Mouse (Mus musculus) limb, embryonic 14.5 days (tissue): ENCODE results near the gene Gm44965. TPM values are rescaled to one million over a fixed set of nuclear protein-coding genes. Genes with fewer than 3 reads are reported as not detected.
A peak's percentile ranks its signal among the peaks of the same experiment; 100 is the strongest.

ENCODE experiments used
- ATAC-seq: fragments of 200-750 bp; cut with Nextera tagmentation; 2 replicates; pipeline ENCODE4 v1.8.0; 2017; ENCODE audit warnings: low read depth, moderate number of reproducible peaks, moderate TSS enrichment; ENCODE audit not compliant: low FRiP score
- DNase-seq: peaks from one replicate; pipeline ENCODE4 v3.0.0-alpha.2; 2015; ENCODE audit warnings: low spot score
- H3K27ac ChIP-seq: fragments of 300-500 bp; sonication (generic); replicated peaks from 2 replicates; pipeline ENCODE4 v1.5.1; 2014; ENCODE audit warnings: low read depth, mild to moderate bottlenecking, low read length, moderate library complexity, mixed read lengths
- H3K27me3 ChIP-seq: fragments of 300-500 bp; sonication (generic); 2 replicates; pipeline ENCODE4 v1.6.1; 2014; ENCODE audit warnings: low read length, mixed read lengths; ENCODE audit not compliant: control insufficient read depth, insufficient read depth
- H3K36me3 ChIP-seq: fragments of 300-500 bp; sonication (generic); 2 replicates; pipeline ENCODE4 v1.6.1; 2014; ENCODE audit warnings: mild to moderate bottlenecking, low read length, moderate library complexity, mixed read lengths; ENCODE audit not compliant: control insufficient read depth, insufficient read depth
- H3K4me1 ChIP-seq: fragments of 300-500 bp; sonication (generic); 2 replicates; pipeline ENCODE4 v1.6.1; 2014; ENCODE audit warnings: antibody characterized with exemption, low read length, mixed read lengths; ENCODE audit not compliant: control insufficient read depth, insufficient read depth
- H3K4me2 ChIP-seq: fragments of 300-500 bp; sonication (generic); replicated peaks from 2 replicates; pipeline ENCODE4 v1.6.1; 2014; ENCODE audit warnings: low read depth, mild to moderate bottlenecking, low read length, moderate library complexity; ENCODE audit not compliant: severe bottlenecking
- H3K4me3 ChIP-seq: fragments of 300-500 bp; sonication (generic); replicated peaks from 2 replicates; pipeline ENCODE4 v1.5.1; 2014; ENCODE audit warnings: low read length
- H3K9ac ChIP-seq: fragments of 300-500 bp; sonication (generic); 2 replicates; pipeline ENCODE4 v1.6.1; 2014; ENCODE audit warnings: mild to moderate bottlenecking, low read depth, low read length, moderate library complexity; ENCODE audit not compliant: severe bottlenecking
- H3K9me3 ChIP-seq: fragments of 300-500 bp; sonication (generic); 2 replicates; pipeline ENCODE4 v1.6.1; 2016; ENCODE audit warnings: low read length; ENCODE audit not compliant: control insufficient read depth
- POLR2A ChIP-seq: fragments of 200-500 bp; IDR thresholded peaks from 2 replicates; pipeline ENCODE4 v1.8.0; 2012; ENCODE audit warnings: inconsistent platforms, mild to moderate bottlenecking, moderate library complexity, borderline replicate concordance; ENCODE audit not compliant: insufficient read depth, insufficient read length; ENCODE audit errors: extremely low read depth
- WGBS: fragments of 180-500 bp; shearing (Covaris S2); extraction: QIAGEN DNeasy Blood & Tissue Kit; methylation state at CpG from one replicate; pipeline ENCODE4 v1.1.7; 2014; 5-methylcytosine and 5-hydroxymethylcytosine counted together
- polyA plus RNA-seq, 2 experiments: library from polyadenylated mRNA; depleted of rRNA in 1 of 2; stranded (reverse) in 1 of 2; unstranded in 1 of 2; fragments of >200 nt; fragmentation: Nextera tagmentation in 1 of 2; extraction: Ambion mirVana in 1 of 2; gene quantifications; 2 replicates each; pipeline versions ENCODE4 v1.2.1 to v1.2.3; 2012 to 2014

The Gm44965 gene
- polyA plus RNA-seq, 2 experiments = not detected

GRCm38 (mm10) chr6:48601271-48602079, 7.7 kb downstream of the Gm44965 start, which contains the start of gene Zfp775:
Gene Zfp775, plus strand, starts transcription at chr6:48602063.
- ATAC-seq = peak; percentile 100
- peak; percentile 95 for DNase-seq
- Histone ChIP-seq H3K9me3 (peaks cover 20% of the 10 kb centered on the region), H3K27me3 (no peaks in the 10 kb centered on the region), H3K4me2 (peak within 1 kb of the TSS; percentile 94), H3K4me1 (0 out of 2 replicates have a peak, but pooled peaks cover 7% of the 10 kb centered on the region), H3K27ac (peak within 1 kb of the TSS; percentile 67), H3K9ac (peak within 1 kb of the TSS; percentile 79), H3K4me3 (peak within 1 kb of the TSS; percentile 73), H3K36me3 (peaks cover 38% of the 10 kb centered on the region)
- 0 out of 2 replicates have a peak, but pooled peaks have one; percentile 34 for TF ChIP-seq POLR2A
- WGBS = 7% methylated on average over 42 of the region's 42 CpGs

- H3K27me3 ChIP-seq = no peaks in the 10 kb centered on the region
- DNase-seq (peak; percentile 13), ATAC-seq (peak; percentile 78)
- H3K36me3 ChIP-seq = peaks cover 30% of the 10 kb centered on the region
- WGBS = under 1% methylated on average over 28 of the region's 28 CpGs
- H3K4me3 ChIP-seq = peak overlapping the region; percentile 73
- H3K4me2 ChIP-seq = peak overlapping the region; percentile 94
- peak overlapping the region; percentile 67 for H3K27ac ChIP-seq
- no peak for TF ChIP-seq POLR2A
- H3K4me1 ChIP-seq = 0 out of 2 replicates have a peak, but pooled peaks cover 7% of the 10 kb centered on the region
- peak overlapping the region; percentile 79 for H3K9ac ChIP-seq
- peaks cover 13% of the 10 kb centered on the region for H3K9me3 ChIP-seq
These were observed 8.5 kb downstream of the Gm44965 start for GRCm38 (mm10) chr6:48602080-48602741.

GRCm38 (mm10) chr6:48608124-48608523, 14.4 kb downstream of the Gm44965 start:
- Histone ChIP-seq H3K27me3 (no peaks in the 10 kb centered on the region), H3K9me3 (no peaks in the 10 kb centered on the region), H3K4me1 (no peaks in the 10 kb centered on the region), H3K9ac (no peak overlapping the region), H3K36me3 (peaks cover 1% of the 10 kb centered on the region; the same call in 1 of the 2 replicates), H3K27ac (no peak overlapping the region), H3K4me3 (no peak overlapping the region), H3K4me2 (no peak overlapping the region)
- 51% methylated on average over 2 of the region's 2 CpGs for WGBS
- no peak for TF ChIP-seq POLR2A
- DNase-seq (no peak), ATAC-seq (no peak)

GRCm38 (mm10) chr6:48609512-48609911, 15.8 kb downstream of the Gm44965 start:
- Histone ChIP-seq H3K4me1 (no peaks in the 10 kb centered on the region), H3K4me3 (no peak overlapping the region), H3K36me3 (peaks cover 11% of the 10 kb centered on the region), H3K4me2 (no peak overlapping the region), H3K27me3 (no peaks in the 10 kb centered on the region), H3K9me3 (no peaks in the 10 kb centered on the region), H3K27ac (no peak overlapping the region), H3K9ac (no peak overlapping the region)
- DNase-seq (no peak), ATAC-seq (peak; percentile 37; the same call in 1 of the 2 replicates)
- TF ChIP-seq POLR2A = no peak
- 64% methylated on average over 7 of the region's 7 CpGs for WGBS

- 81% methylated on average over 3 of the region's 3 CpGs for WGBS
- Histone ChIP-seq H3K4me3 (no peak overlapping the region), H3K9me3 (no peaks in the 10 kb centered on the region), H3K36me3 (peaks cover 11% of the 10 kb centered on the region), H3K27me3 (no peaks in the 10 kb centered on the region), H3K9ac (no peak overlapping the region), H3K4me1 (no peaks in the 10 kb centered on the region), H3K4me2 (no peak overlapping the region), H3K27ac (no peak overlapping the region)
- no peak for DNase-seq
- no peak for ATAC-seq
- TF ChIP-seq POLR2A = no peak
These were observed 16.9 kb downstream of the Gm44965 start for GRCm38 (mm10) chr6:48610657-48611056.
